Mouse (Mus musculus): ENCODE data around the gene 4931440F15Rik.

Gene 4931440F15Rik

DNA sequence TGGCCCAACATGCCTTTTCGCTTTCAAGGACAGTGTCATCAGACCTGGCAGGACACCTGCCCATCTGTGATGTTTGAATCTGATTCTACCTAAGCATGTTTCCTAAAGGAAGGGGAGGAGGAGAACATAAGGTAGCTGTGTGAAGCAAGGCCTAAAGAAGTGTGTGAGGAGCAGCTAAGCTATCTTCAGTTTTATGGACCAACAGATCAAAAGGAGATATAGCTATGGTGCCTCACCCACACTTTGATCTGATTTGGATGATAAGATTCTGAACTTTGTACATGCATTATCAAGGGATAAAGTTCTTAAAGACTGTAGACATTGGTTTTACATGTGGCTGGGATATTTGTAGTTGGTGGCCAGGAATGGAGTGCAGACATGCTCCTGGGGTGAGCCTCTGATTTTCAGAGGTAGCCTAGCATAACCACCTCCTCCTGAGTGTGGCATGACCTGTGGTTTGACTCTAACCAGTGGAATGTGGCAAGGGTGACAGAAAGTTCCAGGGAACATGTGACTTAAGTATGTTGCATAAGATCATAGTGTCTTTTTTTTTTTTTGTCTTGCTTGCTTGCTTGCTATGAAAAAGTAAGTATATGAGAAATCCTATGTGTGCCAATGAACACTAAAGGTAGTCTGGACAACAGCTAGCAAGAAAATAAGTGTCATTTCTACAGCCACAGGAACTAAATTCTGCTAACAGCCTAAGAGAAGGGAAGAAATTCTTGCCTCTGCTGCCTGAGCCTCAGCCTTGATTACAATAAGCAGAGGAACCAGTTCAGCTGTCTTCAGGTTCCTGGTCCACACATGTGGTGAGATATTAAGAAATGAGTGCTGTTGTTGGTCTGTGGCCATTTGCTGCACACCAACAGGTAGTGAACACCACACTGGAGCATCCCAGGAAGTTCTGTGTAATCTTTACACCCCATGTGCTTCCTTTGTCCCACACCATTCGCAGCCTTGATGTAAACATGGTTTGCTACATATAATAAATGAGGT lies 23.7 kb downstream of the 4931440F15Rik start:
- no peak for DNase-seq

- no peak for DNase-seq
Observed at GRCm38 (mm10) chr11:29799839-29800238, 25.6 kb downstream of the 4931440F15Rik start.

- no peak for DNase-seq
Observed at GRCm38 (mm10) chr11:29795106-29795505, 30.4 kb downstream of the 4931440F15Rik start.

- DNase-seq: no peak
Observed at GRCm38 (mm10) chr11:29794475-29794874, 31.0 kb downstream of the 4931440F15Rik start.

GRCm38 (mm10) chr11:29790796-29791195 lies 34.7 kb downstream of the 4931440F15Rik start:
- no peak for DNase-seq

DNA sequence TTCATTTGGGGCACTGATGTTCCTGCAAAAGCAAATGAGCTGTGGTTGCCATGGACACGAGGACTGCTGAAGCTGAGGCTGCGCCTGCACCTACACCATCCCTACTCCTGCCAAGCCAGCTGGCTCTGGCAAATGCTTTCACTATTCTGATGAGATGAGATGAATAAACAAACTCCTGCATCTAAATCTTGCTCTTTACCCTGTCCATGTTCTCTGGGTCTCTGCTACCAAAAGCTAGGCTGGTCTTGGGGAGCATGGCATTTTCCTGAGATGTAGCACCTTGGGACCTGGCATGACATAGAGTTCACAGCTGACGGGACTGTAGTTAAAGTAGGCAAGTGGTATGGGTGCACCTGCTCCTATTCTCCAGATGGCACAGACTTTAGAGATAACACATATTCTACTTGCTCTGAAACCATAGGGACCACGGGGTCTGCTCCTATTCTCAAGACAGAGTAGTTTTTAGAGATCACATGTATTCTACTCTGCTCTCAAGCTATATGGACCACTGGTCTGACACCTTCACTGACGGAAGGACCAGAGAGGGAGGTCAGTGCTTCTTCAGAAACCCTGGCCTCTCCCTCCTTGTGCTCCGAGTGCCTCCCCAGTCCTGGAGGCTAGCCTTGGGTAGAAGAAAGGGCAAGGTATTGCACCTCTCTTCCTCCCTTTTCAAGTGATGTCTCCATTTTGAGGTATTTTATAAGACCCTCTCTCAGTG lies 36.4 kb downstream of the 4931440F15Rik start:
- DNase-seq: peak; percentile 45 to 52

DNA sequence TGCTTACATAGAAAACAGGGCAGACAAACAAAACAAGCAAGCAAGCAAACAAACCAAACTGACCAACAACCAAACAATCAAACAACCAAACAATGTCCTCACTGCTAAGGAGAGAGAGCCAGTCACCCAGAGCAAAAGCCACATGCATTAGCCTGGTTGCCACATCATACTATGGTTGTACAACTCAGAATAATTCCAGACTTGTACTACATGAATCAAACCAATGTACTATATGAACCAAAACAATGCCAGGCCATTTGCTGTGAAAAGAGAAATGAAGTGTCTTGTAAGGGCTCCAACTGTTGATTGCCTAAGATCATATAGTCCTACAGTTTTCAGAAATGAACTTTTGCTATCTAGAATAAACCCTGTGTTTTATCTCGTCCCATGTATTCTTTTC lies 37.0 kb downstream of the 4931440F15Rik start:
- no peak for DNase-seq

DNA sequence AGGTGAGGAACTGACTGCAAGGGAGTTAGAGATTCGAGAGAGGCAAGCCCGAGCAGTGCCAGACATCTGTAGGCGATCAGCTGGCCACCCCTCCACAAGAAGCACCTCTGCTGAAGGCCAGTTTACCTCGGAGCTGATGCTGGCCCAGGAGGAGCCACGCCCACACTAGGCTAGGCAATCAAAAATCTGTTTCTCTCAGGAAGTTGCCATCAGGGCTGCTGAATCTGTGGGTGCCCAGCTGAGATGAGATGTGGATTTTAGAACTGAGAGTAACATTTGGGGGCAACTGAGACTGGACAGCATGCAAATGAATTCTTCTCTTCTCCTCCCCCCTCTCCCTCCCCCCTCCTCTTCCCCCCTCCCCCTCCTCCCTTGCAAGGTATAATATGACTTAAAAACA lies 38.0 kb downstream of the 4931440F15Rik start:
- DNase-seq: no peak

GRCm38 (mm10) chr11:29786583-29787219 lies 38.8 kb downstream of the 4931440F15Rik start:
- DNase-seq: no peak

- no peak for DNase-seq
Observed at GRCm38 (mm10) chr11:29779409-29780026, 46.0 kb downstream of the 4931440F15Rik start.

GRCm38 (mm10) chr11:29778936-29779335 lies 46.5 kb downstream of the 4931440F15Rik start:
- DNase-seq: no peak

- no peak for DNase-seq
Observed at GRCm38 (mm10) chr11:29777964-29778363, 47.5 kb downstream of the 4931440F15Rik start.

GRCm38 (mm10) chr11:29774760-29775159 lies 50.7 kb downstream of the 4931440F15Rik start:
- no peak for DNase-seq

DNA sequence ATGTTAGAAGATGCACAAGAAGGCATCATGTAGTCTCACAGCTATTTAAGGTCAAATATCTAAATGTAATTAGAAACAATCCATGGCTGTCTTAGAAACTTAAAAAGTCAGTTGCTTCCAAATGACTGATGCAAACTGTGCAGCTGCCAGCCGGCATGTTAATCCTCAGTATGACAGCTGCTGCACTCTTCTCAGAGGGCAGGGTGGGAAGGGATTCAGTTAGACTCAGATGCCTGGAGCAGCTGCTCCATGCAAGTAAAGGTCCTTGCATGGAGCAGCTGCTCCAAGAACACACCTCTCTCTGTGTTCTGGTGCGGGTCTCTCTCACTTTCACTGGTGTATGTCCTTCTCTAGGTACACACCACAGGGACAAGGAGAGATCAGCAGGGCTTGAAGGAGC lies 51.2 kb downstream of the 4931440F15Rik start:
- no peak for DNase-seq
